Mouse (Mus musculus): ENCODE results near the gene Ilf2.
A peak's percentile ranks its signal among the peaks of the same experiment; 100 is the strongest.

The Ilf2 gene

GRCm38 (mm10) chr3:90475831-90476611 lies at the start of gene Ilf2:
Gene Ilf2 (plus strand): TSS chr3:90476126.
- peak; percentile 99 for DNase-seq (ENCODE audit: low read depth)

DNA sequence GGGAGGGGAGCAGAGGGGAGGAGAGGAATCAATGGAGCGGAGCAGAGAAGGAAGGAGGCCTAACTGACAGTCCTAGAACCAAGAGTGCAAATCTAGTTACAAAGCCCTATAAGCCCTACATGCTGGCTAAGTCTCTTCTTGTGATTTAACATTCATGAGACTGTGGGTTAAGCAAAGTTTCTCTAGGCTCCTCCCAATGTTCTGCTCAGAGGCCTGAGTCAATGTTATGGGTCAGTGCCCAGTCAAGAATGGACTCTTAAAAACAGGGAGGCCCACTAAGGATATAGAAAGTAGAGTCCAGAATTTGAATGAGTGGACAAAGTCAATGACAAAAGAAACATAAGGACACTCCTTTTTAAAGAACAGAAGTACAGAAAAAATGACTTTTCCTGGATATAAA lies 48.4 kb upstream of the Ilf2 start:
- DNase-seq (ENCODE audit: low read depth), result no peak

DNA sequence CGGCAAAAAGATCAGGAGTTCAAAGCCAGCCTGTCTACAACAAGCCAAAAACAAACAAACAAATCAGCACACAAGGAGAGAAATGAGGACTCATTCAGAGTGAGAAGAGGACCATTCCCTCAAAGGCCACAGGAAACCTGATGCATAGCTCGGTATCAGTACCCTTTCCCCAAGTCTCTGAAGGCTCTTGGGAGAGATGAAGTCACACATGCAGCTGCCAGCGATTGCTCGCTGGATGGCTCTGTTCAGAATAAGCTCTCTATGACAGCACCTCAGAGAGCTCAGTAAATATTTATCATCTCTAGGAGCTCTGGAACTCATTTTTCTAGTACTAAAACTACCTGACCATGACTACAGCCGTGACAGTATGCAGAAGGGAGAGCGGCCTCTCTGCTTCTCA lies 47.7 kb upstream of the Ilf2 start:
- DNase-seq (ENCODE audit: low read depth), result no peak

DNA sequence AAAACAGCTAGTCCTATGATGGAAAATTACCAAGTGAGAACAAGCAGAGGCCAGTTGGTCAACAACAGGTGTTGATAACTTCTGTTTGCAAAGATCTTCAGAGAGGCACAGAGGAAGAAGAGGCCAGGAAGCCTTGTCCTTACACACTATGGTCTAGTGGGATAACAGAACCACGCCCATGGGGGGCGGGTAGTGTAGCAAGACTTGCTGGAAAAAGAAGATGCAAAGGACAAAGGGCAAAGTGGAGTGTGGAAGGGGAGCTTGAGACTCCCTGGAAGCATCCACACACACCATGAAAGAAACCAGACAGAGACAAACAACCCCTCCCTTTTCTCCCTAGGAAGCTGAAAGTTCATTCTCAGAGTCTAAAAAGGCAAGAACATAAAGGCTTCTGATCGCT lies 46.4 kb upstream of the Ilf2 start:
- no peak for DNase-seq (ENCODE audit: low read depth)

GRCm38 (mm10) chr3:90432348-90432747 lies 43.6 kb upstream of the Ilf2 start:
- DNase-seq (ENCODE audit: low read depth), result peak; percentile 61

- DNase-seq (ENCODE audit: low read depth), result no peak
Observed at GRCm38 (mm10) chr3:90432811-90433219, 43.1 kb upstream of the Ilf2 start.

GRCm38 (mm10) chr3:90433381-90434020 lies 42.4 kb upstream of the Ilf2 start, which contains the start of gene Ints3:
Gene Ints3 (minus strand): TSS chr3:90433622.
- peak; percentile 99 for DNase-seq (ENCODE audit: low read depth)

- no peak for DNase-seq (ENCODE audit: low read depth)
Observed at GRCm38 (mm10) chr3:90434073-90434730, 41.7 kb upstream of the Ilf2 start.

- DNase-seq (ENCODE audit: low read depth), result no peak
Observed at GRCm38 (mm10) chr3:90437131-90437530, 38.8 kb upstream of the Ilf2 start.

GRCm38 (mm10) chr3:90440756-90441155 lies 35.2 kb upstream of the Ilf2 start:
- DNase-seq (ENCODE audit: low read depth), result no peak

DNA sequence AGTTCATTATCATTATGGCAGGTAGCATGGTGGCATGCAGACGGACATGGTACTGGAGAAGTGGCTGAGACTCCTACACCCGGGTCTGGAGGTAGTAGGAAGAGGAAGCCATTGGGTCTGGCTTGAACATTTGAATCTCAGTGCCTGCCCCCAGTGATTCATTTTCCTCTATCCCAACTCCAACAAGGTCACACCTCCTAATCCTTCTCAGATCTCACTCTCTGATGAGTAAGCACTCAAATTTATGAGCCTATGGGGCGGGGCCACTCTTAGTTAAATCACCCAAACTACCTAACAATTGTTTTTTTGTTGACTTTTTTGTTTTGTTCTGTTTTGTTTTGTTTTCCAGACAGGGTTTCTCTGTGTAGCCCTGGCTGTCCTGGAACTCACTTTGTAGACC lies 31.9 kb upstream of the Ilf2 start:
- peak; percentile 52 for DNase-seq (ENCODE audit: low read depth)

GRCm38 (mm10) chr3:90445417-90446200 lies 30.3 kb upstream of the Ilf2 start:
- DNase-seq (ENCODE audit: low read depth), result no peak

GRCm38 (mm10) chr3:90446389-90447122 lies 29.4 kb upstream of the Ilf2 start:
- peak; percentile 57 for DNase-seq (ENCODE audit: low read depth)

DNA sequence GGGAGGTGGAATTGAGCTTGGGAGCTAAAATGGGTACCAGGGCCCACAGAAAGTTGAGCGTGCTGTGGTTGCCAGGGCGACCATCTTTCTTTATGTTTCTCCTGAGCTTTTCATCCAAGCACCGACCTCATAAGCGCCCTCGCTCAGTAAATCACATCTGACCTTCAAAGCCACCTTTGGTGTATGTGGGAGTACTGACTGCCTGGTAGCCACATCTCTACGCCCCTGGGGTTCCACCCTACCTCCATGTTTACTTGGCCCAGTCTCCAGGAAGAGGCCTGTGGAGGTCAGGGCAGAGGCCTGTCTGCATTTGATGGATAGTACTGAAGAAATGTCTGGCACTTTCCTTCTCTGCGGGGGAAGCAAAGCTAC lies 28.8 kb upstream of the Ilf2 start:
- no peak for DNase-seq (ENCODE audit: low read depth)

DNA sequence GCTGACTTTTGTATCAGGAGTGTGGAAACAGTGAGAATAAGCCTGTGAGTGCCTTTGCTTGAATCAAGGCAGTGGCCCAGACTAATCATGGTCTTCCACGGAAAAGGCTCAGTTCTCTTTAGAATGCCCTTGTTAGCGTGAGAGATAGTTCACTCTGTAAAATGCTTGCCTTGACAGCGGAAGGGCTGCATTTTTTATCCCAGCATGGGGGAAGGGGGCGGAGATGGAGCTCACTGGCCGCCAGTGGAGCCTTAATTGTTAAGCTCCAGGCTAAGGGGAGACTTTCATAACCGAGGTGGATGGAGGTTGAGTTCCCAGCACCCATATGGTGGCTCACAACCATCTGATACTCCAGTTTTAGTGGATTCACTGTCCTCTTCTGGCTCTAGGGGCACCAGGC lies 27.3 kb upstream of the Ilf2 start:
- DNase-seq (ENCODE audit: low read depth), result no peak

DNA sequence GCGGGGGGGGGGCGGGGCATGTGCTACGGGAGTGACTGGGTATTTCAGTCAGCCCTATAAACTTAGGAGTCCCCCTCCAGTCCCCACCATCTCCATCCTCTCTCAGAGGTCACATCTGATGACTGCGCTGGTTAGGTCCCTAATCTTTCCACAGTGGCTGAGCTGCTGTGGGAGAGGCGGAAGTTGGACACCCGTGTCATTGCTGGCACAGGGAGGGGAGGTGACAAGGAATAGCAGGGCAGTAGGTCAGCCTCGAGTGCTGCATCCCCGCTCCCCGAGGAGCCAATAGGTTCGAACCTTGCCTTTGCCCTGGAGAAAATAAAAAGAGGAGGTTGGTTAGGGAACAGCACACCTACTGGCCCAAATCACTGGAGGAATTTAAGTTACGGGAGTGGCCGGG lies 25.1 kb upstream of the Ilf2 start:
- DNase-seq (ENCODE audit: low read depth), result no peak

- peak; percentile 60 for DNase-seq (ENCODE audit: low read depth)
Observed at GRCm38 (mm10) chr3:90451396-90452095, 24.4 kb upstream of the Ilf2 start.

- DNase-seq (ENCODE audit: low read depth), result no peak
Observed at GRCm38 (mm10) chr3:90454931-90455330, 21.0 kb upstream of the Ilf2 start.

GRCm38 (mm10) chr3:90459727-90460126 lies 16.2 kb upstream of the Ilf2 start:
- DNase-seq (ENCODE audit: low read depth), result no peak

GRCm38 (mm10) chr3:90460315-90460714 lies 15.6 kb upstream of the Ilf2 start:
- DNase-seq (ENCODE audit: low read depth), result no peak

GRCm38 (mm10) chr3:90461935-90462334 lies 14.0 kb upstream of the Ilf2 start:
- no peak for DNase-seq (ENCODE audit: low read depth)

All from 416B (cell line).